Mouse (Mus musculus): ENCODE measurements around the gene Serpina3i. TPM values are rescaled to one million over a fixed set of nuclear protein-coding genes. Genes with fewer than 3 reads are reported as not detected.

Gene Serpina3i
- total RNA-seq, 2 experiments from 2014 or later = not detected

DNA sequence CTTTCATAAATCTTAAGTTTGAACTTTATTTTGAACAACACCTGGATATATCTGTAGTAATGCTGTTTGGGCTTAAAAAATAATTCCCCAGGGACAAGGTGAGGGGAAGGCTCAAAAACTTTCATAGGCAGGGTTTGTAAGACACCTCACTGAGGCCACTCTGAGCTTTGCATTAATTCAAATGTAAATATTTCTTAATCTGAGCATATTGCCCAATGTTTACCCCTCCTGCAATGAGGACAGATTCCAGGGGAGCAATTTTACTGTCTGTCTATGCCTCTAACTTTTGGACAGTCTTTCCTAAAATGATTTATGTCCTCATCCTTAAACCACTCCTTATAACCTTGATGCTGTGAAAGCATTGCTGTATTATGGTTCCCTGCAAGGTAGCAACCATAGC is 25.4 kb downstream of the Serpina3i start:
- no peak for ATAC-seq (replicated peaks; ENCODE audit: low FRiP score, poor library complexity, severe bottlenecking)

DNA sequence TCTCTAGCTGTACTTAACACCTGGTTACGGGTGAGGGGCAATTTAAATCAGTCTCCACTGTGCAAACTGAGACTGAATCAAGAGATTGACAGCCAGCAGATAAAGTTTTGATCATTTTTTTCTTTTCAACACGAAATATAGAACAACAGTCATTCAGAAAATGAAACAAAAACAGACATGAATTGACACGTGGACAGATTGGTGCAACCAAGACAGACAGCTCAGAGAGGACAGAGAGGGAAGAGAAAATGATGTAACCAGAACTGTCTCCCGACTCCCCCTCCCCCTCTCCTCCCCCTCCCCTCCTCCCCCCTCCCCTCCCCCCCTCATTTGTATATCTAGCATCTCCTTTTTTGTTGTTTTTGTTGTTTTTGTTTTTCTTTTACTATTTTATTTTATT is 26.9 kb downstream of the Serpina3i start:
- ATAC-seq (replicated peaks; ENCODE audit: low FRiP score, poor library complexity, severe bottlenecking) = no peak

DNA sequence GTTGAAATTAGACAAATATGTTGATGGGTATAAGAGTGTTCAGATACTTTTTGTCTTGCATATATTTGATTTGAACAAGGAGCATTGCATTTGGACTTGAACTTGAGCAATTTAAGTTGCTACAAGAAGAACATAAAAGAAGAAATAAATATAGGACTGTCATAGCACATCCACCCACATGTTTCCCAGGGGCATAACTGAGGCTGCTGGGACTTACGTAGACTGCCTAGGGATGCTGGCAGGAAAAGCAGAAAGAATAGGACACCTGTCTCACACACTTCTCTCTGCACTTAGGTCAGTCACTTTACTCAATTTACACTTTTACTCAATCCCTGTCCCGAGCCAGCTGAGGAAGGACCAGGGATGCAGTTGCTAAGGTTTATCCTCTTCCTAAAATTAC is 31.0 kb downstream of the Serpina3i start:
- ATAC-seq (replicated peaks; ENCODE audit: low FRiP score, poor library complexity, severe bottlenecking) = no peak

DNA sequence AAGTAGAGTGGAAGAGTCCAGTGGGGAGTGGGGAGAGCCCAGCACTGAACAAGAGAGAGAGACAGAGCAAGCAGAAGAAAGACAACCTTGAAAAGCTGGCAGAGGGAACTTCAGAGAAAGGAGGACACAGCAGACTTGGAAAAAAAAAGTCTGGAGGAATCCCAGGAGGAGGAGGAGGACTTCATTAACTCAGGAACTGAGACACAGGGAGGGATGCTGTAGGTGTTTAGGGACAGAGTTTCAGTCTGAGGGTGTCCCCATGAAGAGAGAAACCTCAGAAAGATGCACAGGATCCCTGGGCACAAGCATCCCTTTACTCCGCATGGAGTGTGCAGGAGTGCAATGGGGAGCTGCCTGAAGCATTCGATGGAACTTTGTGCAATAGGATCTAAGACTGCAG is 35.1 kb downstream of the Serpina3i start:
- ATAC-seq (replicated peaks; ENCODE audit: low FRiP score, poor library complexity, severe bottlenecking) = no peak

DNA sequence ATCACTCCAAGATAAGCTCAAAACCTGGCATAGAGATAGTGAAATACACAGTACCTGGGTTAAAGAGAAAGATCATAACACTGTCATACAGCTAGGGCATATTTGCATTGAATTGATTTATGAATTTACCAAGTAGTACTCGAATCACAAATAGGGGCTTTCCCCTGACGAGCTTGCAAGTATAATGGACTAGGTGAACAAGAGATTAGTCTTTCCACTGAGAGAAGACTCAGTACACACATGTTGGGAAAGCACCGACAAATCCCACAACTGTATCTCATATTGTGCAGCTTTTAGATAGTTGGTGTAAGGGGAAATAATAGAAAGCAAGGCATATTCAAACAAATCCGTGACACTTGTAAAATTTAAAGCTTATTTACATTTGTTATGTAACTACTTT is 43.1 kb downstream of the Serpina3i start:
- ATAC-seq (replicated peaks; ENCODE audit: low FRiP score, poor library complexity, severe bottlenecking) = no peak

DNA sequence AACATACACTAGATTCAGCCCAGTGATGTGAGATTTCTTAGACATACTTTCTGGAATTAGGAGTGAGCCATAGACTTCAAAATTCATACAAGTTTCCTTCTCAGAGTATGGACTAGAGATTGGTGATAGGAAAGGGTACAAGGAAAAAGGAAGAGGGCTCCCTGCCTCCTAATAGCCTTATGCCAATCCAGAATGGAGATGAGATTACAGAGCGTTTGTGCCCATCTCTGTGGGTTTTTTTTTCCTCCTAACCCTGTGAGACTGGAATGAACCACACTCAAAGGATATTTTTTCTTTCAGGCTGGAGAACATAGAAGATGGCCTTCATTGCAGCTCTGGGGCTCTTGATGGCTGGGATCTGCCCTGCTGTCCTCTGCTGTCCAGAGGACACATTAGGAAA is 51.3 kb downstream of the Serpina3i start, which contains the start of gene Serpina3j:
Serpina3j (plus strand) TSS at position 301 of the 400 bp plus-strand sequence.
- ATAC-seq (replicated peaks; ENCODE audit: low FRiP score, poor library complexity, severe bottlenecking) = no peak

Other genes starting within 250 kb of the Serpina3i start
- not detected in 2 replicates for gene Serpina9, start 249.4 kb upstream of the Serpina3i start, total RNA-seq (2015; ENCODE audit: low replicate concordance)
- not detected in 2 replicates for gene Serpina9, start 249.4 kb upstream of the Serpina3i start, total RNA-seq (2017; ENCODE audit: low replicate concordance)
- gene Serpina12, start 218.7 kb upstream of the Serpina3i start, total RNA-seq (2015; ENCODE audit: low replicate concordance) = not detected in 2 replicates
- not detected in 2 replicates for gene Serpina12, start 218.7 kb upstream of the Serpina3i start, total RNA-seq (2017; ENCODE audit: low replicate concordance)
- gene Serpina5, start 162.0 kb upstream of the Serpina3i start, total RNA-seq (2015; ENCODE audit: low replicate concordance) = not detected in 2 replicates
- gene Serpina5, start 162.0 kb upstream of the Serpina3i start, total RNA-seq (2017; ENCODE audit: low replicate concordance) = not detected in 2 replicates
- not detected in 2 replicates for gene Serpina3a, start 150.4 kb upstream of the Serpina3i start, total RNA-seq (2015; ENCODE audit: low replicate concordance)
- gene Serpina3a, start 150.4 kb upstream of the Serpina3i start, total RNA-seq (2017; ENCODE audit: low replicate concordance) = not detected in 2 replicates
- not detected in 2 replicates for gene Serpina3b, start 135.1 kb upstream of the Serpina3i start, total RNA-seq (2015; ENCODE audit: low replicate concordance)
- not detected in 2 replicates for gene Serpina3b, start 135.1 kb upstream of the Serpina3i start, total RNA-seq (2017; ENCODE audit: low replicate concordance)
- gene Serpina3c, start 109.3 kb upstream of the Serpina3i start, total RNA-seq (2015; ENCODE audit: low replicate concordance) = not detected in 2 replicates
- not detected in 2 replicates for gene Serpina3c, start 109.3 kb upstream of the Serpina3i start, total RNA-seq (2017; ENCODE audit: low replicate concordance)
- not detected in 2 replicates for gene Serpina3f, start 48.6 kb upstream of the Serpina3i start, total RNA-seq (2015; ENCODE audit: low replicate concordance)
- 0.42 TPM in 1 of 2 replicates, not detected in the other for gene Serpina3f, start 48.6 kb upstream of the Serpina3i start, total RNA-seq (2017; ENCODE audit: low replicate concordance)
- 5.6 and 7.9 TPM in 2 replicates for gene Serpina3g, start 26.9 kb upstream of the Serpina3i start, total RNA-seq (2015; ENCODE audit: low replicate concordance)
- gene Serpina3g, start 26.9 kb upstream of the Serpina3i start, total RNA-seq (2017; ENCODE audit: low replicate concordance) = 2.6 and 6.6 TPM in 2 replicates
- not detected in 2 replicates for gene Serpina3j, start 51.4 kb downstream of the Serpina3i start, total RNA-seq (2015; ENCODE audit: low replicate concordance)
- not detected in 2 replicates for gene Serpina3j, start 51.4 kb downstream of the Serpina3i start, total RNA-seq (2017; ENCODE audit: low replicate concordance)
- not detected in 2 replicates for gene Serpina3k, start 75.4 kb downstream of the Serpina3i start, total RNA-seq (2015; ENCODE audit: low replicate concordance)
- not detected in 2 replicates for gene Serpina3k, start 75.4 kb downstream of the Serpina3i start, total RNA-seq (2017; ENCODE audit: low replicate concordance)
- not detected in 2 replicates for gene Serpina3m, start 75.4 kb downstream of the Serpina3i start, total RNA-seq (2015; ENCODE audit: low replicate concordance)
- gene Serpina3m, start 75.4 kb downstream of the Serpina3i start, total RNA-seq (2017; ENCODE audit: low replicate concordance) = not detected in 2 replicates
- gene Serpina3n, start 143.6 kb downstream of the Serpina3i start, total RNA-seq (2015; ENCODE audit: low replicate concordance) = not detected in 2 replicates
- 0.28 TPM in 1 of 2 replicates, not detected in the other for gene Serpina3n, start 143.6 kb downstream of the Serpina3i start, total RNA-seq (2017; ENCODE audit: low replicate concordance)
- gene Gsc, start 210.2 kb downstream of the Serpina3i start, total RNA-seq (2015; ENCODE audit: low replicate concordance) = not detected in 2 replicates
- gene Gsc, start 210.2 kb downstream of the Serpina3i start, total RNA-seq (2017; ENCODE audit: low replicate concordance) = not detected in 2 replicates

All from erythroblast, adult 5-6 weeks (primary cell).